Mouse (Mus musculus) ovary, postnatal 14 days (tissue): Measurements from ENCODE around the gene Mecom.
"Not testable (repeated sequence)": the region's sequence is repeated elsewhere in the genome, so short reads cannot be mapped to it uniquely, and the experiment has no call there.

ENCODE experiments used
- DNase-seq: peaks from one replicate; pipeline ENCODE4 v3.0.0; 2022; ENCODE audit warnings: low spot score

The Mecom gene

DNA sequence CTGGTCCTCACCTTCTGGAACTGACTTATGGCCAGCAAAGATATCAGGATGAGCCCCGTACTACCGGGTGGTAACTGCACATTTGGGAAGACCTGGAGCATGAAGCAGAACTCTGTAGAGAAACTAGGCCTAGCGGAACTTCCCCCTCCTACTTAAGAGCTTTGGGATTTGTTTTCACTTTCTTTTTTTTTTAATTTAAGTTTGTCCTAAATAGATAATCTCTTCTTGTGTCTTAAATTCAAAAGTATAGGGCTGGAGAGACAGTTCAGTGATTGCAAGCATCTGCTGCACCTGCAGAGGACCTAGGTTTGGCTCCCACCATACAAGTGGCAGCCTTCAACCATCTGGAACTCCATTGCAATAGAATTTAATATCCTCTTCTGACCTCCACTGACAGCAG is at the start of gene Mecom:
TSS of gene Mecom (minus strand) at position 101 of the 400 bp plus-strand sequence.
- no peak for DNase-seq

DNA sequence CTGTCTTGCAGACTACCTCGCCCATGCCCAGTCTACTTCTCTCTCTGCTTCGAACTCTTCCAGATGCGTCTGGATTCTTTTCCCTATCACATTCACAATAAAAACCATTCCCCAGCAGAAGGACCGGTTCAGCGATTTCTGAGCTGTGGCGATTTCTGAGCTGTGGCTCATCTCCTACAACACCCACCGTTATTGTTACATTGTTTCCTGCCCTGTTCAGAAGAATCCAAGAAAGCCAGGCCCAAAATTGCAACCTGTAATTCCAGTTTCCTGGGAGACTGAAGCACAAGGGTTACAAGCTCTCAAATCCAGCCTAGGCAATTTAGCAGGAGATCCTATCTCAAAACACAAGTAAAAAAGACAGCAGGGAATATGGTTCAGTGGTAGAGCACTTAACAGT is 49.5 kb upstream of the Mecom start:
- DNase-seq: no peak

DNA sequence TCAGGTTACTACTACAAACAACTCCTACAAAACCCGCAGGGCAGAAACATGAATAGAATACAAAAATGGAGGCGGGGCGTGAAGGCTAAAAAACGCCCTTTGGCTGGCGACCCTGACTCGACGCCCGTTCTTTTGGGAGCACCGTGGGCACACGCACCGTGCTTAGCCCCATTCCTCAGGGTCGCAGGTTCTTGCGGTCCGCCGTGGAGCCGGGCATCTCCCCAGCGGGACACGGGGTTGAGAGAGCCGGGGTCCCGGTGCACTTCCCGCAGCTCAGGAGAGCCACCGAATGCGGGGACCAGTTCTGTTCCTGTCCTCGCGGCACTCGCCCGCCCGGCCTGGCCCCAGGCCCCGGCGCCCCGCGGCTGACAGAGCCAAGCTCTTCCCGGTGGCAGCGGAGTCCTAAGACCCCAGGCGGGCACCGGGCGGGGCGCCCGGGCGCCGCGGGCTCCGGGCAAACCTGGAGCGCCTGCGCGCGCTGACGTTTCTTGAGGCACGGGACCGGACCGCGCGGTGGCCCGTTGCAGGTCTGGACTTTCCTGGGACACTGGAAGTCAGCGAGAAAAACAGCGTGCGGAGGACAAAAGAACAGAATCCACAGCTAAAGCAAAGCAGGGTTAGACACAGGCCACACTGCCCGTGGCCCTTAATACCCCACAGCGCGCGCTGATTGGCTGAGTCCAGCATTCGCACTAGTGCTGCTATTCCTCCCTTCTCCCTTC is 47.5 kb upstream of the Mecom start:
- DNase-seq: peak; percentile 15

DNA sequence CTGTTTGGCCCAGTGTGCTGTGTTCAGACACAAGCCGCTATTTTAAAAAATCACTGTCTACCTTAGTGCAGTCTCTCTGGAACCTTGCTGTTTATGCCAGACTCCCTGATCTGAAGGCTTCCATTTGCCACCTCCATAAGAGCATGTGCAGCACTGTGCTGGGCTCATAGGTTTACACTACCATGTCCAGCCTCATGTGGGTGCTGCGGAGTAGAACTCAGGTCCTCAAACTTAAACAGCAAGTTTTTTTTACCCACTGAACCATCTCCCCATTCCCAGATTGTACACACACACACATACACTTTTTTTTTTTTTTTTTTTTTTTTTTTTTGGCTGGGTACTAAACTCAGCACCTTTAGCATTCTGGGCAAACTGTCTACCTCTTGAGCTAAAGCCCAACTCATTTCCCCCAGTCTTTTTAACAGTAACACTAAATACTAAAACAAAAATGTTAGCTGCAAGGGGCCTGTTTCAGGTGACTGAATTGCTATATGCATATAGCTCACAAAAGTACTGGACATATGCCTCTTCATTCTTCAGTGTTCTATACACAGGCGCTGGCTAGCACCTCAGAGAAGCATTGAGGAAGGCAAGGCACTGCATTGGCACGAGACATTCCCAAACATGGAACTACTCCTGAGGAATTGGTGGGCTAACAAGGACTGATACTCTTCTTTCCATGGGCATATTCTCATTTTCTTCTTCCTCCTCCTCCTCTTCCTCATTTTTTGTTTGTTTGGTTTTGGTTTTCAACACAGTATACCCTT is 46.1 kb upstream of the Mecom start:
- DNase-seq: no peak

DNA sequence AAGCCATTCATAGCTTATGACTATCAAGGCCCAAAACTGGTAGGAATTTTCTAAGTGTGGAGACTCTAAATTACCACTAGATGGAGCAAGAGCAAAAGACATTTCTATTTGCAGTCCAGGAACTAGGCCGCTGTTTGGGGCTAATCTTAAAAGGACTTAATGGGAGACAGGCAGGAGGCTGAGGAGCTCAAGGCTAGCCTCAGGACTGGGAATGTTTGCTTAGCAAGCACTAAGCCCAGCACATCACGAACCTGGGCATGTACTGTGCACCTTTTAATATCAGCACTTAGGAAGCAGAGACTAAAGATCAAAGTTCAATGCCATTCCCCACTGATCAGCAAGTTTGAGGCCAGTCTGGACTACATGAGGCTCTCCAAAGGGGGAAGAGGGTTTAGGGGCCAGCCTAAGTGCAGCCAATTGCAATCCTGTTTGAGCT is 44.6 kb upstream of the Mecom start:
- no peak for DNase-seq

DNA sequence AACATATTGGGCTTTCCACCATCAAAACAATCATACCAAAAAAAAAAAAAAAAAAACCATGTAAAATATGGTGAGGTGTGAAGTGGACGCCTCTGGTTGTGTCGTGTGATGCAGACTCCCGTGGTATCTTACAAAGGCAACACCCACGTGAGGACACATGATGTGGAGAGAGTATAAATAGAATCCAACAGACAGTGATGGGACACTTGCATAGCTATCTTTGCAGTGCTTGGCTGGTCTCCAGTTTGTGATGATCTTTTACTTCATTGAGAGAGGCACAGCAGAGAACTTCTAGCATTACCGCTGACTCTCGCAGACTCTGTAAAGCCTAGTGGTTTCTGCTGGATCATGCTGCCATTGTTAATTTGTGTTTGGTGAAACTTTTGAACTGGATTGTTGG is 41.1 kb upstream of the Mecom start:
- no peak for DNase-seq

DNA sequence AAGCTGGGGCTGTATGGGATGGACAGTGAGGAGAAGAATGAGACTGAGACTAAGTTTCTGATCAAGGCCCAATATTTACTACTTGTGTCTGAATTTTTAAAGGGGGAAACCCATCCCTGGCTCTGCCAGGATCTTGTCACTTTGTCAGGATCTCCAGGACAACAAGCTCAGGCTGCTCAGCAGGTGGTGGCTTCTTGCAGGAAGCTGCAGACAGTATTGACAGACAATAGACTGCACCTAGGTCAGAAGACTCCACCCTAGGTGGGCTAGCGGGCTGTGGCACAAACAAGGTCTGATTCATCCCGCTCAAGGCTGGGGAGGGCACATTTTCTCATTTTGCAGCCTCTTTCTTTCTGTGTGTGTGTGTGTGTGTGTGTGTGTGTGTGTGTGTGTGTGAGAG is 25.7 kb upstream of the Mecom start:
- DNase-seq: no peak

DNA sequence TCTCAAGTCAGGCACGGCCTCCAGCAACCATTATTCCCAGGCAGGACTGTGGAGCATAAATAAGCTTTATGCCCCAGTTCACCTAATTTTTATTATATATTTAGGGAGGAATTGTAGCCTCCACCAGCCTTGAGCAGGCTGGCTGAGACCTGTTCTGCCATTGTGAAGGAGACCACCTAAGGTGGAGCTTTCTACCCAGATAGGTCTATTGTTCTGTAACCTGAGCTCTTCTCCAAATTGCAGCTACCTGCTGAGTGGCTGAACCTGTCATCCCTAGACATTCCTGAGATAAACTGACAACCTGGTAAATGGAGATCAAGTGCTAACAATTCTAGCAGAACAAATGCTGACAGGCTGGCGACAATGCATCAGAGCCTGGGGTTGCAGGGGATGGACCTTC is 18.5 kb upstream of the Mecom start:
- DNase-seq: not testable (repeated sequence)

DNA sequence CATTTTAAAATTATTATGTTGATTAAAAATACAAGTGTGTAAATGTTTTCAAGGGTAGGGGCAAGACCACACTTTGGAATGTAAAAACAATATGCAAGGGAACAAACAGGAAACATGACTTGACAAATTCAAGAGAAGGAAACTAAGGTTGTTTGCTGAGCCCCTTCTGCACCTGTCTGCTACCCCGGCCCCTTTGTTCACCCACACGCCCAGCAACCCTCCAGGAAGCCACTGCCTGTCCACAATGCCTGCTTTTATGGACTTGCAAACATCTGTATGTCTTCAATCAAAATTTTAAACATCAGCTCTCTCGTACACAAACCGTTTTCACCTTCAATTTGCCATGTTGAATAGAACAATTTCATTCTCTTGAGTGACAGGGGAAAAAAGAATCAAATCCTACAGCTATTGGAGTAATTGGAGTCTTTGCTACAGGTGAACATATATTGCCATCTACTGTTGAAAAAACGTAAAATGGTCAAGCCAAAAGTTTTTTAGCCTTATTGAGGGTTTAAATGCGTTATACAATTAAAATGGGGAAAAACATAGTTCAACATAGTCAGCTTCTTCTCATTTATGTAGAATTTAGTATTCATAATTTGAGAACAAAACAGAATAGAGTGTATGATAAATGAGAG is 13.0 kb upstream of the Mecom start:
- no peak for DNase-seq

DNA sequence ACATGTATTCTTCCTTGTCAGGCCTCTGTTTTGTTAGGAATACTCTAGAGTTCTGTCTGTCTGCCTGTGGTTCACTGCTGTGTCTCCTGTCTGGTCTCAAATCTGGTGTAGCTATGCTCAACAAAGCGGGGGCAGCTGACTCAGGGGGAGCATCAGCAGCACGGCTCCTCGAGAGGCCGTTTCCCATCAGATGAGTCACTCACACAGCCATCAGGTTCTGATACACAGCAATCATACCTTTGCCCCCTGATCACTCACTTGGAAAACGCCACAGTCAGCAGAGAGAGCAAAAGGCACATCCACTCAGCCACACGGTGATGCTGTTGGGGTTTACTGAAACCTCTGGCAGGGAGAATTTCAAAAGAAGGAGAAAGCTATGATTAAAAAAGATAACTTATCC is 5.9 kb upstream of the Mecom start:
- no peak for DNase-seq

DNA sequence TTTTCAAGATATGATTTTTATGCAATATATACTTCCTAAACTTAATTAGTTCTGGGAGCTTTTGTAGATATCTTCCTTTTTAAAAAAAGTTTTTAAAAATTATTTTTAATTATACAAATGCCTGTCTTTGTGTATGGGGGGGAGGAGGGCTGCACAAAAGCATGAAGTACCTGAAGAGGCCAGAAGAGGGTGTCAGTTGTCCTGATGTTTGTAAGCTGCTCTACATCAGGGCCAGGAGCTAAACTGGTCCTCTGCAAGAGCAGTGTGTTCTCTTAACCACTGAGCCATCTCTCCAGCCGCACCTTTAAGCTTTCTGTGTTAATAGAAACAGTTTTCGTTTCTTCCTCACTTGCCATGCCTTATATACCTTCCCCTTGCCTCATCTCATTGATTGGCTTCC is 2.4 kb upstream of the Mecom start:
- DNase-seq: no peak

DNA sequence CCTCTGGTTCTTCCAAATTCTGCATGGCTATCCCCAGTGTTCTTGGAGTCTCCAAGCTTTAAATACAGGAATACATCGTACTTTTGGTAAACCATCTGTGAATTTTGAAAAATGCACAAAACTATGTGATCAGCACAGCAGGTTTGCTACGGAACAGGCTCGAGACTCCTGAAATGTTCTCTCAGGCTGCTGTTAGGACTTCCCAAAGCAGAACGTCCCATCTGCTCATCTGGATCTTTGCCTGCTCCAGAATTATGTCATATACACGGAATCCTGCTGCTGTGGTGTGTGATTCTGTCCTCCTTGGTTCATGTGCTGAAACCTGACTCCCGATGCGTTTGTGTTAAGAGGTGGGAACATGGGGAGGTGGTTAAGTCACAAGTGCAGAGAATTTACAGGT is 1.1 kb upstream of the Mecom start:
- DNase-seq: no peak

DNA sequence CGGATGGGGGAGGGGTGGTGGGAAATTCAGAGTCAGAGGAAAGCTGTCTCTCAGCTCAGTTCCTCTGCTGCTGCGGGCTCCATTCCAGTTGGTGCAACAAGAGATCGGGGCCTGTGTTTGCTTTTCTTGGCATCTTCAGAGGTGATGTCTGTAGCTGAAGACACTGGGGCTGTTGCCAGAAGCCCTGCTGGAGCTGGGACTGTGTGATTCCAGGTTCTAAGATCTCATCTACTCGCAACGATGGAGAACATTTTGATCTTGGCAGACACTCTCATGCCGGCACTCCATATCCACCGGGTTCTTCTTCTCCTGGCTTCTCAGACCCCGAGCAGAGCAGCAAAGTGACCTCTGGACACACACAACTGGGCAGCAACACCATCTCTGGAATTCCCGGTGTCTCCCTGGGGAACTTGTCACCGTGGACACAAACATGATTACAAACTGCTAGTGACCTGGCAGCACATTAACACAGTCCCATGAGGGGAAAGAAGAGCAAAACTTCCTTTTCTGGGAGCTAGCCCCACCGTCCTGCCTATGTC is 908 bp downstream of the Mecom start:
- peak; percentile 14 for DNase-seq

DNA sequence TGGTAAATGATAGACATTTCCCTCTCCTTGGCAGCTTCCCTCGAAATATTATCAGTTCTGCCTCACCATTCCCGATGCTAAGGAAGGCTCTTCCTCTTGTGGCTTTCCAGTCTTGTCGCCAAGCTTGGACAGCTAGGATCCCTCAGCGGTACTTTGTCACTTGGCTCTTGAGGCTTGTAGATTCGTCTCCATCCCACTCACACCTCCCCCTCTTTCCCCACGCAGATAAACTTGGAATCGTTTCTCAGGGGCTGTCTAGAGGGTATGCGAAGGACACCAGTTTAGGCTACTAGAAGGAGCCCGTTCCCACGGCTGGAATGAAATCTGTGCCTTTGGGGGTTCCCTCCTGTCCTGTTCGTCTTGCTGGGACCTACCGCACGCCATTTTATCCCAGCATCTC is 1.4 kb downstream of the Mecom start:
- DNase-seq: no peak

DNA sequence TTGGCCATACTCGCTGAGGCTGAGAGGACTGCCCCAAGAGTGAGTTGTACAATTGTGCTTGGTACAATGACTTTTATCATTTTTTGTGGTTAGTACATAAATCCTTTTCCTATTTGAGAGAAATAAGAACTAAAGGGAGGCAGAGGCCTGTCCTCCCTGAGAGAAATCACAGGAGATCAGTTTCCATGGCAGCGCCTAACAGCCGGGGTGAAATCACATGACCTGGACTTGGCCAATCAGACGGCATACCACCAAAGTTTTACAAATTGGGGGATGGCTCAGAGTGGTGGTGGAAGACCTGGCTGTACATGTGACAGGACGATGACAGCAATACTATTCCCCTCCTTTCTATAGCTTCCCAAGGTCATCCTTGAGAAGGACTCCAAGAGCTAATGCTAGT is 2.6 kb downstream of the Mecom start:
- DNase-seq: no peak

DNA sequence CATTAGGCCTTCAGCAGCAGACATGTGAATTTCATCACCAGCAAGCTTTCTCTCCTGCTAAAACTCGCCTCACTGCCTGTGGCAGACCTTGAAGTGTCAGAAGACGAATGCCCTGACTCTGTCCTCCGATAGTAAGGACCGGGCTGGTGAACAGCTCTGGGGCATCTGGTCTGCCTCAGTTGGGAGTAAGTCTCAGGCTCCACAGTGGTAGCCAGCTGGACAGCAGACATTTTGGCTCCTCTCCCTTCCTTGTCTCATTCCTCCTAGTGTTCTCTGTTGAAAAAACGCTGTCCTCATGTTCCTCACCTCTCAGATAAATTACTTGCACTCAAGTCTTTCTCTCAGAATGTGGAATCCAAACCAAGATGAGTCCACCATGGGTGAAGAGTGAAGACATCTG is 3.5 kb downstream of the Mecom start:
- no peak for DNase-seq

DNA sequence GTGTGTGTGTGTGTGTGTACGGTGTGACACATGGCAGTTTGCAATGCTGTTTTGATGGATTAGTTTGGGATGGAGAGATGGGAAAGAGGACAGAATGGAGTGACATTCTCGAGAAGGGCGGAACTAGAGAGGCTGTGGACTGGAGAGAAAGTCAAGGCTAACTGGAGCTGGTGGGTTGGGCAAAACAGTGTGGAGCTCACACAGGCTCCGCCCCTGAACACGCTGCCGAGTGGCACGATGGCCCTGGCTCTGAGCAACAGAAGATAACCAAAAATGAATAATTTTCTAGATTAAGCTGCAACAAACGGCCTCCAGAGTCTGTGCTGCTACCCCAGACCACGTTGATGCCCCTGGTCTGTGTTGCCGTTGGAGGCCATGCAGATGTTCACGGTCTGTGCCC is 12.0 kb downstream of the Mecom start:
- no peak for DNase-seq

DNA sequence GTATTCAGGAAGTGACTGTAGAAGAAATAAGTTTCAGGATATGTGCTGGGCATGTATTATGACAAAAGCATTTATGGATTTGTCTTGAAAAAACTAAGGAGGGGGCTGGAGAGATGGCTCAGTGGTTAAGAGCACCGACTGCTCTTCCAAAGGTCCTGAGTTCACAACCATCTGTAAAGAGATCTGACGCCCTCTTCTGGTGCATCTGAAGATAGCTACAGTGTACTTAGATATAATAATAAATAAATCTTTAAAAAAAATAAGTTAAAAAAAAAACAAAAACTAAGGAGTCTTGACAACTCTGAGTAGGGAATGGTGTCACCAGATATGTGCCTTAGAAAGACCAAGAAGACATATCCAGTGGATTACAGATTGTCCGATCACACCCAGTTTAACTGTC is 27.1 kb downstream of the Mecom start:
- not testable (repeated sequence) for DNase-seq

DNA sequence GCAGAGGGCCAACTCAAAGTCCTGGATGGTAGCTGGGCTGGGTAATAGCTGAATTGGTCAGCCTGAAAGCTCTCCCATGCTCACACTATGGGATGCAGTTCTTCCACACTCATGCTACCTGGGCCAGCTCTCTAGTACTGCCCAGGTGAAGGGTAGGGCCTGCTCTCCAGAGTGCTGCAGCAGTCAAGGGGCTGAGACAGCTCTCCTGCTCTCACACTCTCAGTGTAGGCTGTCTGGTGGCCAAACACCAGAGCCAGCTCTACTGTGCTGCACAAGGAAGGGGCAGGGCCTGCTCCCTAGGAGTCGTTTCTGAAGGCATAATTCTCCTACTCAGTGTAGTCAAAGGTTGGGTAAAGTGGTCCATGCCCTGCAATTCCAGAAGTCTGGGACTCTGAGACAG is 28.4 kb downstream of the Mecom start:
- no peak for DNase-seq

DNA sequence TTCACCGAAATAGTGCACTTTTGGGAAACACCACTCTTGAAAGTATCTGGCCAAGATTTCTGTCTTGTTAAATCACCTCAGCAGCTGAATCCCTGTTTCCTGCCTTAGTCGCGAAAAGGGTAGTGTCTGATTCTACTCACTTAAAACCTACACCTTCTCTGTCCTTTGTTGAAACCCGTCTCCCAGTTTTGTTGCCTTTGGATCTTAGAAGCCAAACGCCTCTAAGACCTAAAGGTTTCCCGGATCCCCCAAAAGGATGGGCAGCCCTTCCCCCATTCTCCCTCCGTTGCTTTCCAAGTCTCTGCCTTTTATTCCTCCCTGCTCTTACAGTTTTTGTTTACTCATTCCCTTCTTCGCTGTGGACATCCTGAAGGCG is 32.0 kb downstream of the Mecom start:
- DNase-seq: no peak

DNA sequence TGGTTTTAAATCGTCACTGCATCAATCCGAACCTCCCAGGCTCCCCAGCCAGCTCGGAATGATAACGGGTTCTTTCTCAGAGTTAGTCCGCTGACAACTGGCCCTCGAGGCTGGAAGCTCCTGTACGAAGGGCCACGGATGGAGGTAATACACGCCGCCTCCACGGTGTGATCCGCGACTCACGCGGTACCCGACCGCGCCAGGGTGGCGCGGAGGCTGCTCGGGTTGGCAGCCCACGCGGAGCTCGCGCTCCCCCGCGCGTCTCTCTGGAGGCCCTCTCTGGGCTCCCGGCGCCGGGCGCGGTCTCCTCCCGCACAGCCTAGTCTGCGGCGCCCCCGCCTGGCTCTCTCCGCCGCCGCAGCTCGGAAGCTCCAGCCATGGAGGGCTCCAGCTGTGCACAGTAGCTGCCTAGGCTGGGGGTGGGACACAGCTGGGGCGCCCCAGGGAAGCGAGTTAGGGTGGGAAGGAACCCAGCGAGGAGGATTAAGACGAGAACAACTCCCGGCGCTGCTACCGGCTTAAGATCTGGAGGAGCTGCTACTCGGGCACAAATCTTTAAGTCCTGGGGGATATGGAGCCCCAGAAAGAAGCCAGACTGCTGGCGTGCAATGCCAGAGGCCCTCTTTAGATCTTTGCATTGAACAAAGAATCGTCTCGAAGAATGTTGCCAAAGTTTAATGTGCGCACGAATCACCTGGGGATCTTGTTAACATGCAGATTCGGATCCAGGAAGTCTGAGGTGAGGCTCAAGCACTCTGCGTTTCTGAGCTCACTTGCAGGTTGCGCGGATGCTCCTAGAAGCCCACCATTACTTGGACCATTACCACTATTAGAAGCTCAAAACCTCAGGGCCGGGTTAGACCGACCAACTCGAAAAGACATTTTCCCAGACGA is 32.7 kb downstream of the Mecom start:
- DNase-seq: no peak
